Mouse (Mus musculus): ENCODE data around the gene Efna5. TPM values are rescaled to one million over a fixed set of nuclear protein-coding genes. Genes with fewer than 3 reads are reported as not detected.

Gene Efna5
- total and polyA plus RNA-seq, 3 experiments = 0.04 to 0.23 TPM; not detected in 1

- in situ Hi-C loops (cut with MboI; ENCODE audit: low pct_ligation_motif_present, low pct_unique_long_range_greater_than_20kb, low sequenced_read_pairs) = no loop called here
- H3K4me2 ChIP-seq (ENCODE audit: insufficient read depth, low read depth, poor library complexity, severe bottlenecking) = no peak overlapping the region
- H3K4me3 ChIP-seq (replicated peaks in 1 of 3; ENCODE audit: low read depth in 2 of 3, low read length in 2 of 3, poor library complexity in 1 of 3) = no peak overlapping the region
- TF ChIP-seq ETS1 (conservative IDR thresholded peaks at IDR 0.05; ENCODE audit: low read depth, low read length) = no peak
- no peak for TF ChIP-seq MEF2A (IDR thresholded peaks at IDR 0.05; ENCODE audit: borderline replicate concordance, low read depth, low read length)
- no peak for TF ChIP-seq JUND (conservative IDR thresholded peaks at IDR 0.05; ENCODE audit: low read depth, low read length)
- no peaks in the 10 kb centered on the region for H3K9me3 ChIP-seq (replicated peaks; ENCODE audit: low read length)
- H3K79me2 ChIP-seq (replicated peaks; ENCODE audit: control insufficient read depth, extremely low read depth, insufficient read depth, poor library complexity, severe bottlenecking) = no peaks in the 10 kb centered on the region
- H3K9ac ChIP-seq (ENCODE audit: insufficient read depth, low read depth) = no peak overlapping the region
- no peaks in the 10 kb centered on the region for H3K36me3 ChIP-seq (replicated peaks in 1 of 2; ENCODE audit: control insufficient read depth in 1 of 2, insufficient read depth in 1 of 2, low read length in 1 of 2)
- no peak overlapping the region for H3K27ac ChIP-seq (ENCODE audit: insufficient read depth, low read depth)
- dilution Hi-C loops (cut with MboI; ENCODE audit: extremely low pct_ligation_motif_present, extremely low pct_unique_long_range_greater_than_20kb, low sequenced_read_pairs) = no loop called here
- H3K27me3 ChIP-seq (replicated peaks) = no peaks in the 10 kb centered on the region
- no peak for DNase-seq (ENCODE audit: extremely low read depth)
- peaks cover 0 to 8% of the 10 kb centered on the region in 2 experiments; a peak in 2 of 4 replicates for H3K4me1 ChIP-seq (ENCODE audit: control insufficient read depth in 1 of 2, insufficient read depth in 2 of 2)
These were observed 143.7 kb downstream of the Efna5 start for GRCm38 (mm10) chr17:62737404-62737803.

- H3K27me3 ChIP-seq (replicated peaks) = no peaks in the 10 kb centered on the region
- H3K79me2 ChIP-seq (replicated peaks; ENCODE audit: control insufficient read depth, extremely low read depth, insufficient read depth, poor library complexity, severe bottlenecking) = no peaks in the 10 kb centered on the region
- peaks cover 0 to under 1% of the 10 kb centered on the region in 2 experiments; a peak in 1 of 4 replicates for H3K4me1 ChIP-seq (ENCODE audit: control insufficient read depth in 1 of 2, insufficient read depth in 2 of 2)
- H3K36me3 ChIP-seq (replicated peaks in 1 of 2; ENCODE audit: control insufficient read depth in 1 of 2, insufficient read depth in 1 of 2, low read length in 1 of 2) = no peaks in the 10 kb centered on the region
- no peak overlapping the region for H3K9ac ChIP-seq (ENCODE audit: insufficient read depth, low read depth)
- no peaks in the 10 kb centered on the region for H3K9me3 ChIP-seq (replicated peaks; ENCODE audit: low read length)
- TF ChIP-seq GABPA (IDR thresholded peaks at IDR 0.05; ENCODE audit: insufficient replicate concordance, low read depth, low read length) = no peak
- in situ Hi-C loops (cut with MboI; ENCODE audit: low pct_ligation_motif_present, low pct_unique_long_range_greater_than_20kb, low sequenced_read_pairs) = no loop called here
- dilution Hi-C loops (cut with MboI; ENCODE audit: extremely low pct_ligation_motif_present, extremely low pct_unique_long_range_greater_than_20kb, low sequenced_read_pairs) = no loop called here
- no peak overlapping the region for H3K27ac ChIP-seq (ENCODE audit: insufficient read depth, low read depth)
- no peak for DNase-seq (ENCODE audit: extremely low read depth)
- H3K4me2 ChIP-seq (ENCODE audit: insufficient read depth, low read depth, poor library complexity, severe bottlenecking) = no peak overlapping the region
- no peak overlapping the region for H3K4me3 ChIP-seq (replicated peaks in 1 of 3; ENCODE audit: low read depth in 2 of 3, low read length in 2 of 3, poor library complexity in 1 of 3)
These were observed 145.2 kb downstream of the Efna5 start for GRCm38 (mm10) chr17:62735943-62736342.

- no peaks in the 10 kb centered on the region; a peak in 1 of 4 replicates for H3K4me1 ChIP-seq (ENCODE audit: control insufficient read depth in 1 of 2, insufficient read depth in 2 of 2)
- H3K36me3 ChIP-seq (replicated peaks in 1 of 2; ENCODE audit: control insufficient read depth in 1 of 2, insufficient read depth in 1 of 2, low read length in 1 of 2) = no peaks in the 10 kb centered on the region
- H3K9ac ChIP-seq (ENCODE audit: insufficient read depth, low read depth) = no peak overlapping the region
- no peaks in the 10 kb centered on the region for H3K9me3 ChIP-seq (replicated peaks; ENCODE audit: low read length)
- dilution Hi-C loops (cut with MboI; ENCODE audit: extremely low pct_ligation_motif_present, extremely low pct_unique_long_range_greater_than_20kb, low sequenced_read_pairs) (no loop called here), in situ Hi-C loops (cut with MboI; ENCODE audit: low pct_ligation_motif_present, low pct_unique_long_range_greater_than_20kb, low sequenced_read_pairs) (no loop called here)
- no peak for DNase-seq (ENCODE audit: extremely low read depth)
- no peak overlapping the region for H3K27ac ChIP-seq (ENCODE audit: insufficient read depth, low read depth)
- no peak overlapping the region for H3K4me3 ChIP-seq (replicated peaks in 1 of 3; ENCODE audit: low read depth in 2 of 3, low read length in 2 of 3, poor library complexity in 1 of 3)
- H3K27me3 ChIP-seq (replicated peaks) = no peaks in the 10 kb centered on the region
- no peaks in the 10 kb centered on the region for H3K79me2 ChIP-seq (replicated peaks; ENCODE audit: control insufficient read depth, extremely low read depth, insufficient read depth, poor library complexity, severe bottlenecking)
- no peak overlapping the region for H3K4me2 ChIP-seq (ENCODE audit: insufficient read depth, low read depth, poor library complexity, severe bottlenecking)
- no peak for TF ChIP-seq TBP (conservative IDR thresholded peaks at IDR 0.05; ENCODE audit: low read depth, low read length)
- no peak for TF ChIP-seq BHLHE40 (IDR thresholded peaks at IDR 0.05; ENCODE audit: low read depth, low read length)
- no peak for TF ChIP-seq ELF1 (IDR thresholded peaks at IDR 0.05; ENCODE audit: low read depth, low read length)
- TF ChIP-seq MAX (IDR thresholded peaks at IDR 0.05; ENCODE audit: low read length) = no peak
- no peak for TF ChIP-seq MEF2A (IDR thresholded peaks at IDR 0.05; ENCODE audit: borderline replicate concordance, low read depth, low read length)
- no peak for TF ChIP-seq ZMIZ1 (IDR thresholded peaks at IDR 0.05; ENCODE audit: low read depth, low read length)
- TF ChIP-seq USF2 (conservative IDR thresholded peaks at IDR 0.05; ENCODE audit: low read depth, low read length) = no peak
- no peak for TF ChIP-seq MAZ (IDR thresholded peaks at IDR 0.05; ENCODE audit: low read depth, low read length)
- TF ChIP-seq UBTF (IDR thresholded peaks at IDR 0.05; ENCODE audit: low read depth, low read length) = no peak
- TF ChIP-seq NRF1 (IDR thresholded peaks at IDR 0.05; ENCODE audit: low read depth, low read length) = no peak
- no peak for TF ChIP-seq RCOR1 (conservative IDR thresholded peaks at IDR 0.05; ENCODE audit: low read depth, low read length)
- no peak for TF ChIP-seq E2F4 (IDR thresholded peaks at IDR 0.05; ENCODE audit: insufficient replicate concordance, low read depth, low read length)
- no peak for TF ChIP-seq CHD1 (IDR thresholded peaks at IDR 0.05; ENCODE audit: low read depth, low read length)
- TF ChIP-seq KAT2A (IDR thresholded peaks at IDR 0.05; ENCODE audit: insufficient replicate concordance, low read length) = no peak
These were observed 146.2 kb downstream of the Efna5 start for GRCm38 (mm10) chr17:62734901-62735300.

All from CH12.LX (cell line).